Mouse (Mus musculus): ENCODE data around the gene Vmp1. TPM values are rescaled to one million over a fixed set of nuclear protein-coding genes. Genes with fewer than 3 reads are reported as not detected.

Vmp1 gene
- polyA plus RNA-seq, 1 experiment, result 65.3 TPM

DNA sequence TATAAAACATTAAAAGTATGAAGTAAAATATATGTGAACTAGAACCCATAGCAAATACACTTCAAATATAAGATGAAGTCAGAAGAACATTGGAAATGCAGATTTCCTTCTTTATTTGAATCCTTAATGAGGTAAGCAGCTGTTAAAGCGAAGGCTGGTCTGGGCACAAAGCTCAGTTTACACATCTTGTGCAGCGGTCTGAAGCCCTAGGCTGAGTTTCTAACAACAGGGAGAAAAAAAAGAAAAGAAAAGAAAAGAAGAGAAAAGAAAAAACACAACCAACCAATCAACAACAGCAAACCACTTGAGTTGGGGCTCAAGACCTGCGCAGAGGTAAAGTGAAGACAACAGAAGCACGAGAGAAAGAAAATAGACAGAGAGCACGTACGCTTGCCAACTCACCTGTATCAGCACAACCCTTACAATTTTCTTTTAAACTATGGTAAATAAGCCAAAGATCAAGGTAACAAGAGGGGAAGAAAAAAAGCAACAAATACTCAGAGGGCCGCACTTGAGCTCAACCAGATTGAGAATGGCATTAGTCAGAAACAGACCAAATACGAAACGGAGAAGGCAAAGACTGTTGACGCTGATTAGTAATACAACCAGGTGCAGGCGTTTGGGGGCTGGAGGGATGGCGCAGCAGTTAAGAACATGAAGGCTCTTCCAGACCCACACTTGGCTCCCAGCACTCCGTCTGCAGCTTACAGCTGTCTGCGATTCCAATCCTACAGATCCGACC, 35.8 kb downstream of the Vmp1 start:
- WGBS, result 74% methylated on average over 15 of the region's 15 CpGs
- Histone ChIP-seq H3K4me3 (replicated peaks; ENCODE audit: extremely low read depth, low read depth, low read length) (no peak overlapping the region), H3K4me1 (ENCODE audit: control insufficient read depth, insufficient read depth, low read length) (no peaks in the 10 kb centered on the region; the same call in 1 of the 2 replicates)
- DNase-seq, result no peak
- TF ChIP-seq POLR2A (IDR thresholded peaks at IDR 0.05; ENCODE audit: borderline replicate concordance, extremely low read depth, low read depth, low read length) (no peak), CTCF (IDR thresholded peaks at IDR 0.05; ENCODE audit: insufficient read depth, low read length) (no peak)

DNA sequence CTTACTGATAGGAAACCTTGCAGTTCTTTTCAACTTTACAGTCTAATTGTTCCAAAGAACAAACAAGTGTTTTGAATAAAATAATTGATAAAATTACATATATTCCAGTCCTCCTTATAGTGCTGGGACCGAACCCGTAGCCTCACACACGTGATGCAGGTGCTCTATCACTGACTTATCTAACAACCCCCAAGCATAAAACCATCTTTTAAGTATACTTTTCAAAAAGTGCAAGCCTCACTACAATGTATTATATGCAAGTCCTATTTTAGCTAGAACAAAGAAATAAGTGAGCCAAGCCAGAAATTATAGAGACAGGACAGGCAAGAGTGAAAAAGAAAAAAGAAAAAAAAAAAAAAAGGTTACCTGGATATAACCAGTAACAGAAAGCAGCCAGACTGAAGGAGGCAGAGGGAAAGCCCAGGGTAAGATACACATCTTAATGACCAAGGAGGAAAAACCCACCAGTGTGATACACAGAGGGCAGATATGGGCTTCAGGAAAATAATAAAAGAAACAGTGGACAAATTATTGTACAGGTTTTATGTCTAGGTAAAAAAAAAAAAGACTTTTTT, 36.7 kb downstream of the Vmp1 start:
- Histone ChIP-seq H3K4me1 (ENCODE audit: control insufficient read depth, insufficient read depth, low read length) (no peaks in the 10 kb centered on the region; the same call in 1 of the 2 replicates), H3K4me3 (replicated peaks; ENCODE audit: extremely low read depth, low read depth, low read length) (no peak overlapping the region)
- DNase-seq, result no peak
- WGBS, result 74% methylated on average over 3 of the region's 3 CpGs
- TF ChIP-seq CTCF (IDR thresholded peaks at IDR 0.05; ENCODE audit: insufficient read depth, low read length) (no peak), POLR2A (IDR thresholded peaks at IDR 0.05; ENCODE audit: borderline replicate concordance, extremely low read depth, low read depth, low read length) (no peak)

DNA sequence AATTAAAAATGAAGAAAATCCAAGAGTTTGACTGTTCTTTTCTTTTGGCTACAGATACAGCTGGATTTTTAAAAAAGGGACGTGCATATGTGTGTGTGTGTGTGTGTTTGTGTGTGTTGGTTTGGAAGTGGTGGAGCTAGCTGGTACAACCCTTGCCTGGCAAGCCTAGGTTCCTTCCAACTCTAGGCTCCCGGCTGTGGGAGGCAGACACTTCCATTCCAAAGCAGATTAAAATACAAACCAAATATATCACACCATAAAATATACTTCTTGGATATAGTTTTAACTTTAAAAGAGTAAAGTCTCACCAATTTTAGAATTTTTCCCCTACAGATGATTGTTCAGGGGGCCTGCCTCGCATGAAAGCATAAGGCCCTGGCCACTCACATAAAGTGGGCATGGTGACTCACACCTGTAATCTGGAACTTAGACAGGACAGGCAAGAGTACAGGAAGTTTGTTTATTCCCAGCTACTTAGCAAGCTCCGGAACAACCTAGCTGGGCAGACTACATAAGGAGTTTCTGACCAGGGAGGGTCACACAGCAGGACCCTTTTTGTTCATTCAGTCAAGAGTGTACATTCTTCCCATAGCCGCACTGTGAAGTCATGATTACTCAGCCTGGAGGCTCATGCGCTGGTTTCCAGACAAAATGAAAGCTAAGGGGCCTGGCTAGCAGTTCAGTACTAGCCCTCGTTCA, 37.4 kb downstream of the Vmp1 start:
- TF ChIP-seq POLR2A (IDR thresholded peaks at IDR 0.05; ENCODE audit: borderline replicate concordance, extremely low read depth, low read depth, low read length), result no peak
- no peak for TF ChIP-seq CTCF (IDR thresholded peaks at IDR 0.05; ENCODE audit: insufficient read depth, low read length)
- Histone ChIP-seq H3K4me1 (ENCODE audit: control insufficient read depth, insufficient read depth, low read length) (peaks cover 3% of the 10 kb centered on the region; the same call in 1 of the 2 replicates), H3K4me3 (replicated peaks; ENCODE audit: extremely low read depth, low read depth, low read length) (no peak overlapping the region)
- WGBS, result 44% methylated on average over 7 of the region's 7 CpGs
- peak; percentile 57 for DNase-seq

DNA sequence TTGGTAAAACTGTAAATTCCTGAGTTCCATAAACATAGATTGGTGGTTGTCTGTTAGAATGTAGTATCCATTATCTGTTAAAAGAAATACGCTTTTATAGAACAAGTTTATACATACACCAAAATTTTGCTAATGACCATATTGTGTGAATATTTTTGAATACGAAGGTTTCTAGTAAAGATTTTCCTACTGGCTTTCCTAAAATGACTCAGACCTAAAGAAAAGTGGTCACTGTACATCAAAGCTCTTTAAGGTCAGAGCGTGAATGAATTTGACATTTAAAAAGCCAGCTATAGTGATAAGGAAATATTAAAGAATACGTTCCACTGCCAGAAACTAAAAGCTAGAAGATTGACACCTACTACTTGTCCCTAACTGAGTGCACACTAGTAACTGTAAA, 39.1 kb downstream of the Vmp1 start:
- 88% methylated on average over 4 of the region's 4 CpGs for WGBS
- DNase-seq, result no peak
- TF ChIP-seq POLR2A (IDR thresholded peaks at IDR 0.05; ENCODE audit: borderline replicate concordance, extremely low read depth, low read depth, low read length) (no peak), CTCF (IDR thresholded peaks at IDR 0.05; ENCODE audit: insufficient read depth, low read length) (no peak)
- H3K4me1 ChIP-seq (ENCODE audit: control insufficient read depth, insufficient read depth, low read length), result peaks cover 5% of the 10 kb centered on the region
- no peak overlapping the region for H3K4me3 ChIP-seq (replicated peaks; ENCODE audit: extremely low read depth, low read depth, low read length)

DNA sequence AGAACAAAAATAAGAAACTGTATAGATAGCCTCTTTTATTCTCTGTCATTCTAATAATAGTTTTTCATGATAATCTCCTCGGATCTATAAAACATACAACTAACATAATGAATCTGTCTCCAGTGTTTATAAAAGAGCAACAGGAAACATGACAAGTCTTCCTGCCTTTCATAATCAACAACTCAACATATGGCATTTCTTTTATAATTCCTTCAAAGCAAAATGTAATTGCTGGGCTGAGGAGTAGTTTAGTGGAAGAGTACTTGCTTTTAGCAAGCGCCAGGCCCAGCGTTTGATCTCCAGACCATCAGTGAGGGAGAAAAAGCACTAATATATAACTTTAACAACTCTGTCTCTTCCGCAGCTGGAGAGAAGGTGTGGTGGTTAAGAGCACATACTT, 41.9 kb downstream of the Vmp1 start:
- no peak for TF ChIP-seq CTCF (IDR thresholded peaks at IDR 0.05; ENCODE audit: insufficient read depth, low read length)
- TF ChIP-seq POLR2A (IDR thresholded peaks at IDR 0.05; ENCODE audit: borderline replicate concordance, extremely low read depth, low read depth, low read length), result no peak
- 29% methylated on average over 4 of the region's 4 CpGs for WGBS
- no peak for DNase-seq

DNA sequence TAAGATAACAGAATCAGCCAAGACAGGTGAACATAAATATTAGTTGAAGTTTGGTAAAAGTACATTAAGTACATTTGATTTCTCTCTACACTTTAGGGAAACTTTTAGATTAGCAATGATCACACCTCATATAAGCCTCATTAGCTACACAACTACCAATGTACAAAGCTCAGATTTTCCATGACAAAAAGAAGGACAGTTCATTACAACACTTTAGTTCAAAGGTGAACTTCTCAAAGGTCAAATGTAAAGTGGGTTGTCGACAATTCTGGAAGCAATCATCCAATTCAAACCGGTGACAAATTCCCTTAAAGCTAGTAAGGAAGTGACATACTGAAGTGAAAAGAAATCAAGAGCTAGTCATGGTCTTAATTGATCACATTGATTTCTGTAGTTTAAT, 45.9 kb downstream of the Vmp1 start:
- TF ChIP-seq CTCF (IDR thresholded peaks at IDR 0.05; ENCODE audit: insufficient read depth, low read length), result no peak
- no peak for TF ChIP-seq POLR2A (IDR thresholded peaks at IDR 0.05; ENCODE audit: borderline replicate concordance, extremely low read depth, low read depth, low read length)
- Histone ChIP-seq H3K4me1 (ENCODE audit: control insufficient read depth, insufficient read depth, low read length) (peaks cover 8% of the 10 kb centered on the region), H3K4me3 (replicated peaks; ENCODE audit: extremely low read depth, low read depth, low read length) (no peak overlapping the region)
- 68% methylated on average over 2 of the region's 2 CpGs for WGBS
- DNase-seq, result no peak

More for the DNA sequence above, 41.9 kb downstream of the Vmp1 start:
- peaks cover 5% of the 10 kb centered on the region for H3K4me1 ChIP-seq (ENCODE audit: control insufficient read depth, insufficient read depth, low read length)
- H3K4me3 ChIP-seq (replicated peaks; ENCODE audit: extremely low read depth, low read depth, low read length), result no peak overlapping the region

DNA sequence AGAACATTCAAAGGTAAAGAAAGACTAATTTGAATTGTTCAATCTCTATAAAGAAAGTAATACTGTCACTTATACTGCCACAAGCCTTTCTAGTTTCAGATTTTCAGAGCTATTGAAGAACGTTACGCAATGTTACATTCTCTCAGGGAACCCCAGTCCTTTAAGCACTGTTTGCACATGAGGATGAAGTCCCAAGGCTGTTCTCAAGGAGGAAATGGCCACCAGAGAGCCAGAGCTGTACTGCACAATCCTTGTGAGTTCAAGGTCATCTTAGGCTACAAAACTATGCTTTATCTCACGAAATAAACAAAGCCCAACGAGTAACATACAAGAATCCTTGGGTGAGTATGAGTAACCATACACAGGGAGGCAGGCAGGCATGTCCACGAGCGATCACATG, 49.2 kb downstream of the Vmp1 start:
- DNase-seq, result no peak
- H3K4me3 ChIP-seq (replicated peaks; ENCODE audit: extremely low read depth, low read depth, low read length), result no peak overlapping the region
- 65% methylated on average over 6 of the region's 6 CpGs for WGBS
- H3K4me1 ChIP-seq (ENCODE audit: control insufficient read depth, insufficient read depth, low read length), result peaks cover 7% of the 10 kb centered on the region; the same call in 1 of the 2 replicates
- TF ChIP-seq POLR2A (IDR thresholded peaks at IDR 0.05; ENCODE audit: borderline replicate concordance, extremely low read depth, low read depth, low read length) (no peak), CTCF (IDR thresholded peaks at IDR 0.05; ENCODE audit: insufficient read depth, low read length) (no peak)

DNA sequence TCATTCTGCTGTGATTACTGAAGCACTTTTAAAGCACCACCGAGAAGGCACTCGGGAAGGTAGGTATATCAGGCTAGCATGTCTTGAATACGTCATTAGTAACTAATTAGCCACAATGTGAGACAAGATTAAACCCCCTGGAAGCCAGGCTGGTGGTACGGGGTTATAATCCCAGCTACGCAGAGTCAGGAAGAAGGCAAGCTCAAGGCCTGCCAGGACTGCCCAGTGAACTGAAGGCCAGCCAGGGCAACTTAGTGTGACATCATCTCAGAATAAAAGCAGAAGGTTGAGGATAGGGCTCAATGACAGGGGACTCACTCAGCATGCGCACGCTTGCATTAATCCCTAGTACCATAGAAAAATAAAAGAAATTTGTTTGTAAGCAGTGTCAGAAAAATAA, 53.7 kb downstream of the Vmp1 start:
- H3K4me3 ChIP-seq (replicated peaks; ENCODE audit: extremely low read depth, low read depth, low read length), result no peak overlapping the region
- 71% methylated on average over 7 of the region's 7 CpGs for WGBS
- H3K4me1 ChIP-seq (ENCODE audit: control insufficient read depth, insufficient read depth, low read length), result peaks cover 9% of the 10 kb centered on the region
- no peak for DNase-seq
- TF ChIP-seq CTCF (IDR thresholded peaks at IDR 0.05; ENCODE audit: insufficient read depth, low read length), result no peak
- TF ChIP-seq POLR2A (IDR thresholded peaks at IDR 0.05; ENCODE audit: borderline replicate concordance, extremely low read depth, low read depth, low read length), result no peak

DNA sequence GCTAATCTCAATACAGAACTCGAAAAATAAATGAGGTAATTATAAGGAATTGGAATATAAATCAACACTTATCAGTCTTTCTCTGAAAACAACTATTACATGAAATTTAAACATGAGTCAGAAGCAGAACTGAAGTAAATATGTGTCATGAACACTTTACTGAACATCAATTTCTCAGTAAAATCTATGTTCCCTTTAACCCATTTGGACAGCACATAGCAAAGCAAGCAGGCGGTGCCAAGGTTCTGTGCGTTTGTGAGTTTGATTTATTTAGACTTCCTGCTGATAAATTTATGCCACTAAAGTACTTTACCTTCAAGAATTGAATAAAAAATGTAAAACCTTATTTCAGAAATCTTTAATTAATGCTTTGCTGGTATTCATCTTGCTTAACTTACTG, 54.2 kb downstream of the Vmp1 start:
- TF ChIP-seq POLR2A (IDR thresholded peaks at IDR 0.05; ENCODE audit: borderline replicate concordance, extremely low read depth, low read depth, low read length) (no peak), CTCF (IDR thresholded peaks at IDR 0.05; ENCODE audit: insufficient read depth, low read length) (no peak)
- Histone ChIP-seq H3K4me3 (replicated peaks; ENCODE audit: extremely low read depth, low read depth, low read length) (no peak overlapping the region), H3K4me1 (ENCODE audit: control insufficient read depth, insufficient read depth, low read length) (peaks cover 7% of the 10 kb centered on the region)
- 48% methylated on average over 3 of the region's 3 CpGs for whole genome bisulfite sequencing
- DNase-seq, result no peak

All from lung, adult 2 months (tissue).